Mouse (Mus musculus) neural tube, embryonic 10.5 days (tissue): ENCODE results near the gene Spdl1.

Source experiments
- DNase-seq: peaks from one replicate; pipeline ENCODE4 v3.0.0-alpha.2; 2017; ENCODE audit warnings: low spot score; ENCODE audit errors: extremely low spot score

Gene Spdl1

DNA sequence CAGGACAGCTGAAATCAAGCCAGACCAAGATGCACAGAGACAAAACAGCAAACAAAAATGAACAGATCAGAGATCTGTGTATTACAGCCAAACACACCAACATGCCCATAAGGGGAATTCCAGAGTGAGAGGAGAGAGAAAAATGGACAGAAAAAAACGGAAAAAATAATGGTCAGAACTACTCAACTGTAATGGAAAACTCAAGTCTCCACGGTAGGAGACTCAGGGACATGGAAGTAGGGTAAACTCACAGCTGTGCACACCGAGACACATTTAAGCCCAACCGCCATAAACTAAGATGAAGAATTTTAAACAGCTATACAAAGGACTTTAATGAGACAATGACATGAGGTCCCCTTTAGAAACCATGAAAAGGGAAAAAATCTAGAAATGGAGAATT is 73.9 kb downstream of the Spdl1 start:
- DNase-seq, result no peak
